Mouse (Mus musculus): ENCODE measurements around the gene Duxf3.
"Not testable (repeated sequence)": the region's sequence is repeated elsewhere in the genome, so short reads cannot be mapped to it uniquely, and the experiment has no call there.

The Duxf3 gene

DNA sequence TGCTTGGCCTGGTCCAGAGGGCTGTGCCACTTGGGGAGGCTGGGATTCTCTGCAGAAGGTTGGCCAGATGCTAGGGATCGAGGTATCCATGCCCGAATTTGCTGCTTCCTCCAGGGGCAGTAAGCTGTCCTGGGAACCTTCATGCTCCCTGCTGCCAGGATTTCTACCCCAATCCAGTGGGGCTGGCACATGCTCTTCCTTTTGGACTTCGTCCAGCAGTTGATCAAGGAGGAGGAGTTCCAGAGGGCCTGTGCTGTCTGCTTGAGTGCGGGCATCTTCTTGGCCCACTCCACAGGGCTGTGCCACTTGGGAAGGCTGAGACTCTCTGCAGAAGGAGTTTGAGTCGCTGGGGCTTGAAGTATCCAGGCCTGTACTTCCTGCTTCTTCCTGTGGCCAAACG, 9.3 kb downstream of the Duxf3 start:
- DNase-seq (ENCODE audit: inconsistent ontology term) = not testable (repeated sequence)

- not testable (repeated sequence) for DNase-seq (ENCODE audit: inconsistent ontology term)
Observed at GRCm38 (mm10) chr10:58221571-58221970, 10.9 kb downstream of the Duxf3 start.

- DNase-seq (ENCODE audit: inconsistent ontology term) = no peak
Observed at GRCm38 (mm10) chr10:58220726-58221125, 11.7 kb downstream of the Duxf3 start.

DNA sequence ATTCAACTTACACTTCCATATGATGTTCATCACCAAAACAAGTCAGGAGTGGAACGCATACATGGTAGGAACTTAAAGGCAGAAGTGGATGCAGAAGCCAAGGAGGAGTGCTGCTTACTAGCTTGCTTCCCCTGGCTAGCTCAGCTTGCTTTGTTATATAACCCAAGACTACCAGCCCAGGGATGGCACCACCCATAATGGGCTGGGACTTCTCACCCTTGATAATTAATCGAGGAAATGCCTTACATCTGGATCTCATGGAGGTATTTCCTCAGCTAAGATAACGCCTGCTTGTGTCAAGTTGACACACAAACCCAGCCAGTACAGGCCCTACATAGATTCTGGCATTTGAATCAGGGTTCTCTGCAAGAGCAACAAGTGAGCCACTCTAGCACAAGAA, 15.1 kb downstream of the Duxf3 start:
- DNase-seq (ENCODE audit: inconsistent ontology term) = no peak

DNA sequence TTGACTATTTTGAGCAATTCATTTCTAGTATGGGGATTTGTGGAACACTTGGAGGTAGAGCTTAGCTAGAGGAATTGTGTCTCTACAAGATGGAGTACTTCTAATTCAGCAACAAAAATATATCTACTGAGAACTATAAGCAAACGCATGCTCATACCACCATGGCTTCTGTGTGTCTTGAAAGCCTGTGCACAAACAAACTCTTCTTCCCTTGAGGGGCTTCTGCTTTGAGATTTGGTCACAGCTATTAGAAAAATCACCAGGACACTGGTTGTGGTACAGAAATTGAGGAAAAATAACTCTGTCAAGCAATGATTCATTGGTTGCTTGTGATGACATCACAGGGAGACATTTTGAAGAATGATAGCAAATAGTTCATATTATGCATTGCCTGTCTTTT, 17.1 kb downstream of the Duxf3 start:
- no peak for DNase-seq (ENCODE audit: inconsistent ontology term)

GRCm38 (mm10) chr10:58214934-58215333, 17.5 kb downstream of the Duxf3 start:
- no peak for DNase-seq (ENCODE audit: inconsistent ontology term)

GRCm38 (mm10) chr10:58214497-58214896, 18.0 kb downstream of the Duxf3 start:
- DNase-seq (ENCODE audit: inconsistent ontology term) = no peak

- no peak for DNase-seq (ENCODE audit: inconsistent ontology term)
Observed at GRCm38 (mm10) chr10:58212230-58212629, 20.2 kb downstream of the Duxf3 start.

GRCm38 (mm10) chr10:58211213-58211612, 21.3 kb downstream of the Duxf3 start:
- no peak for DNase-seq (ENCODE audit: inconsistent ontology term)

GRCm38 (mm10) chr10:58210514-58210913, 22.0 kb downstream of the Duxf3 start:
- no peak for DNase-seq (ENCODE audit: inconsistent ontology term)

GRCm38 (mm10) chr10:58209710-58210467, 22.6 kb downstream of the Duxf3 start:
- DNase-seq (ENCODE audit: inconsistent ontology term) = no peak

DNA sequence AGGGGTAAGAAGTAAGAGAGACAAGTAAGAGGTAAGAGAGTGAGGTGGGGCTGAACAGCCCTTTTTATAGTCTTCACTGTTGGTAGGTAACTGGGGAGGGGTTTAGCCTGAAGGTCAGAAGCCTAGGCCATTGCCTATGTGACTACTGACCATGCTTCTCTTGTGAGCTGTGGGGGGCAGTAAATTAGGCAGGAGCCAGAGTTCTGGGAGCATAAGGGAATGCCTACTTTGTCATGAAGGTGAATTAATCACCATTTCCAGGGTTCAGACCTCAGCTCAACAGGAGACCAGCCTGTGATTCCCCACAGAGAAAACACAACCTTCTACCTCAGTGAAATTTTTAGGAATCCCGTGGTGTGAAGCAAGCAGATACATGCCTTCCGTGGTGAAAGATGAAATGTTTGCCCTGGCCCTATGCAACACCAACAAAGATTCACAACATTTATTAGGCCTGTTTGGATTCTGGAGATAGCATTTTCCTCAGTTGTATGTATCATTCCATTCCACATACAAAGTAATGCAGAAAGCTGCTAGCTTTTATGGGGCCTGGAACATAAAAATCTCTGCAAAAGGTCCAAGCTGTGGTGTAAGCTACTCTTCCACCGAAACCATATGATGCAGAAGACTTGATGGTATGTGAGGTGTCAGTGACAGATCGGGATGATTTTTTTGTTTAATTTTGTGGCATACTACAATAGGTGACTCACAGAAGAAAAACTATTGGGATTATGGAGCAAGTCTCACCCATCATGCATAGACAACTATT, 25.7 kb downstream of the Duxf3 start:
- DNase-seq (ENCODE audit: inconsistent ontology term) = no peak

- no peak for DNase-seq (ENCODE audit: inconsistent ontology term)
Observed at GRCm38 (mm10) chr10:58205986-58206385, 26.5 kb downstream of the Duxf3 start.

All from Muller cell, postnatal 12 days (primary cell).